Mouse (Mus musculus) stomach, embryonic 14.5 days (tissue): ENCODE data around the gene Gm44579. TPM values are rescaled to one million over a fixed set of nuclear protein-coding genes. Genes with fewer than 3 reads are reported as not detected.

Source experiments
- ATAC-seq: fragments of 200-750 bp; cut with Nextera tagmentation; 2 replicates; pipeline ENCODE4 v1.8.0; 2017; ENCODE audit warnings: low read depth, moderate TSS enrichment; ENCODE audit not compliant: insufficient number of reproducible peaks, insufficient read depth, low FRiP score
- H3K27ac ChIP-seq: fragments of 300-500 bp; sonication (generic); 2 replicates; pipeline ENCODE4 v1.5.1; 2014; ENCODE audit warnings: mild to moderate bottlenecking, low read length, moderate library complexity, mixed read lengths
- H3K27me3 ChIP-seq: fragments of 300-500 bp; sonication (generic); 2 replicates; pipeline ENCODE4 v1.6.1; 2014; ENCODE audit warnings: low read length, control low read depth, mixed read lengths; ENCODE audit not compliant: control insufficient read depth, insufficient read depth
- H3K36me3 ChIP-seq: fragments of 300-500 bp; sonication (generic); 2 replicates; pipeline ENCODE4 v1.6.1; 2014; ENCODE audit warnings: mild to moderate bottlenecking, control low read depth, low read length, moderate library complexity, mixed read lengths; ENCODE audit not compliant: control insufficient read depth, insufficient read depth
- H3K4me1 ChIP-seq: fragments of 300-500 bp; sonication (generic); 2 replicates; pipeline ENCODE4 v1.6.1; 2014; ENCODE audit warnings: low read length, control low read depth, mixed read lengths; ENCODE audit not compliant: control insufficient read depth, insufficient read depth
- H3K4me2 ChIP-seq: fragments of 300-500 bp; sonication (generic); replicated peaks from 2 replicates; pipeline ENCODE4 v1.6.1; 2014; ENCODE audit warnings: low read depth, low read length, control low read depth
- H3K4me3 ChIP-seq: fragments of 300-500 bp; sonication (generic); 2 replicates; pipeline ENCODE4 v1.5.1; 2014; ENCODE audit warnings: low read depth, low read length, control low read depth
- H3K9ac ChIP-seq: fragments of 300-500 bp; sonication (generic); replicated peaks from 2 replicates; pipeline ENCODE4 v1.6.1; 2014; ENCODE audit warnings: low read depth, mild to moderate bottlenecking, control low read depth, low read length, moderate library complexity, mixed read lengths
- H3K9me3 ChIP-seq: fragments of 300-500 bp; sonication (generic); 2 replicates; pipeline ENCODE4 v1.6.1; 2016; ENCODE audit warnings: low read depth, low read length, control low read depth; ENCODE audit not compliant: control insufficient read depth
- WGBS: fragments of 180-500 bp; shearing (Covaris S2); extraction: QIAGEN DNeasy Blood & Tissue Kit; methylation state at CpG from one replicate; pipeline ENCODE4 v1.1.7; 2014; 5-methylcytosine and 5-hydroxymethylcytosine counted together
- polyA plus RNA-seq: library from polyadenylated mRNA; unstranded; fragments of >200 nt; fragmentation: Nextera tagmentation; extraction: Ambion mirVana; gene quantifications from 2 replicates; pipeline ENCODE4 v1.2.1, GENCODE M21; 2014

The Gm44579 gene
- polyA plus RNA-seq, 1 experiment from 2014 or later, result not detected

- Histone ChIP-seq H3K9me3 (no peaks in the 10 kb centered on the region), H3K4me2 (no peak within 1 kb of the TSS), H3K9ac (no peak within 1 kb of the TSS), H3K36me3 (no peaks in the 10 kb centered on the region), H3K4me1 (peaks cover 7% of the 10 kb centered on the region; the same call in 1 of the 2 replicates), H3K27ac (no peak within 1 kb of the TSS), H3K27me3 (peaks cover 41% of the 10 kb centered on the region), H3K4me3 (no peak within 1 kb of the TSS)
- ATAC-seq, result no peak
- 83% methylated on average over 5 of the region's 5 CpGs for WGBS
Observed at GRCm38 (mm10) chr15:98165525-98165924, 55.3 kb downstream of the Gm44579 start, which contains the start of gene Asb8. Gene Asb8, minus strand, starts transcription at chr15:98165625.

GRCm38 (mm10) chr15:98162561-98162960 is 58.2 kb downstream of the Gm44579 start:
- peaks cover 15% of the 10 kb centered on the region; the same call in 1 of the 2 replicates for H3K27me3 ChIP-seq
- H3K4me1 ChIP-seq, result peaks cover 2% of the 10 kb centered on the region; the same call in 1 of the 2 replicates
- no peak for ATAC-seq
- 73% methylated on average over 4 of the region's 4 CpGs for WGBS
- no peak overlapping the region for H3K27ac ChIP-seq
- no peak overlapping the region for H3K4me3 ChIP-seq
- H3K36me3 ChIP-seq, result no peaks in the 10 kb centered on the region
- H3K9me3 ChIP-seq, result no peaks in the 10 kb centered on the region
- no peak overlapping the region for H3K9ac ChIP-seq
- H3K4me2 ChIP-seq, result no peak overlapping the region

- Histone ChIP-seq H3K4me2 (no peak overlapping the region), H3K4me1 (no peaks in the 10 kb centered on the region), H3K27me3 (0 out of 2 replicates have a peak, but pooled peaks cover 3% of the 10 kb centered on the region), H3K27ac (no peak overlapping the region), H3K36me3 (no peaks in the 10 kb centered on the region), H3K9me3 (no peaks in the 10 kb centered on the region), H3K9ac (no peak overlapping the region), H3K4me3 (no peak overlapping the region)
- WGBS, result 67% methylated on average over 19 of the region's 19 CpGs
- ATAC-seq, result no peak
Observed at GRCm38 (mm10) chr15:98161026-98161805, 59.6 kb downstream of the Gm44579 start.

- no peak for ATAC-seq
Observed at GRCm38 (mm10) chr15:98157253-98157652, 63.5 kb downstream of the Gm44579 start.

GRCm38 (mm10) chr15:98155944-98156343 is 64.8 kb downstream of the Gm44579 start:
- Histone ChIP-seq H3K4me3 (no peak overlapping the region), H3K9ac (no peak overlapping the region), H3K27ac (no peak overlapping the region), H3K36me3 (no peaks in the 10 kb centered on the region), H3K4me1 (no peaks in the 10 kb centered on the region), H3K9me3 (no peaks in the 10 kb centered on the region), H3K4me2 (no peak overlapping the region), H3K27me3 (no peaks in the 10 kb centered on the region)
- 66% methylated on average over 4 of the region's 4 CpGs for WGBS
- no peak for ATAC-seq

More at GRCm38 (mm10) chr15:98157253-98157652, 63.5 kb downstream of the Gm44579 start:
- no peaks in the 10 kb centered on the region for H3K36me3 ChIP-seq
- no peaks in the 10 kb centered on the region for H3K9me3 ChIP-seq
- H3K27ac ChIP-seq, result no peak overlapping the region
- no peaks in the 10 kb centered on the region for H3K27me3 ChIP-seq
- WGBS, result 62% methylated on average over 1 of the region's 1 CpGs
- no peak overlapping the region for H3K4me2 ChIP-seq
- no peak overlapping the region for H3K9ac ChIP-seq
- H3K4me3 ChIP-seq, result no peak overlapping the region
- no peaks in the 10 kb centered on the region for H3K4me1 ChIP-seq

- no peak overlapping the region for H3K27ac ChIP-seq
- H3K27me3 ChIP-seq, result no peaks in the 10 kb centered on the region
- no peak overlapping the region for H3K4me3 ChIP-seq
- no peak overlapping the region for H3K9ac ChIP-seq
- H3K4me1 ChIP-seq, result no peaks in the 10 kb centered on the region
- ATAC-seq, result no peak
- no peaks in the 10 kb centered on the region for H3K36me3 ChIP-seq
- no peaks in the 10 kb centered on the region for H3K9me3 ChIP-seq
- no peak overlapping the region for H3K4me2 ChIP-seq
- 77% methylated on average over 5 of the region's 5 CpGs for WGBS
Observed at GRCm38 (mm10) chr15:98155272-98155671, 65.5 kb downstream of the Gm44579 start.

- Histone ChIP-seq H3K4me1 (no peaks in the 10 kb centered on the region), H3K27me3 (no peaks in the 10 kb centered on the region), H3K27ac (no peak overlapping the region), H3K36me3 (no peaks in the 10 kb centered on the region), H3K4me2 (no peak overlapping the region), H3K9me3 (no peaks in the 10 kb centered on the region), H3K9ac (no peak overlapping the region), H3K4me3 (no peak overlapping the region)
- 79% methylated on average over 3 of the region's 3 CpGs for WGBS
- ATAC-seq, result no peak
Observed at GRCm38 (mm10) chr15:98154631-98155030, 66.1 kb downstream of the Gm44579 start.

GRCm38 (mm10) chr15:98154146-98154545 is 66.6 kb downstream of the Gm44579 start:
- ATAC-seq, result no peak
- H3K27ac ChIP-seq, result no peak overlapping the region
- no peaks in the 10 kb centered on the region for H3K4me1 ChIP-seq
- H3K27me3 ChIP-seq, result no peaks in the 10 kb centered on the region
- no peaks in the 10 kb centered on the region for H3K9me3 ChIP-seq
- H3K4me3 ChIP-seq, result no peak overlapping the region
- H3K4me2 ChIP-seq, result no peak overlapping the region
- 62% methylated on average over 4 of the region's 4 CpGs for WGBS
- H3K36me3 ChIP-seq, result no peaks in the 10 kb centered on the region
- H3K9ac ChIP-seq, result no peak overlapping the region
